Mouse (Mus musculus): ENCODE data around the gene Hspa12b. TPM values are rescaled to one million over a fixed set of nuclear protein-coding genes. Genes with fewer than 3 reads are reported as not detected.

The Hspa12b gene
- total and polyA plus RNA-seq, 3 experiments = 0.56 to 2.0 (median 1.7) TPM

GRCm38 (mm10) chr2:131176491-131176890, 49.4 kb downstream of the Hspa12b start:
- Histone ChIP-seq H3K27me3 (replicated peaks) (no peaks in the 10 kb centered on the region), H3K9ac (ENCODE audit: insufficient read depth, low read depth) (no peak overlapping the region), H3K4me2 (ENCODE audit: insufficient read depth, low read depth, poor library complexity, severe bottlenecking) (no peak overlapping the region), H3K9me3 (replicated peaks; ENCODE audit: low read length) (no peaks in the 10 kb centered on the region), H3K36me3 (replicated peaks in 1 of 2; ENCODE audit: control insufficient read depth in 1 of 2, insufficient read depth in 1 of 2, low read length in 1 of 2) (peaks cover 0 to 24% of the 10 kb centered on the region in 2 experiments), H3K27ac (ENCODE audit: insufficient read depth, low read depth) (no peak overlapping the region), H3K4me1 (ENCODE audit: control insufficient read depth in 1 of 2, insufficient read depth in 2 of 2) (peaks cover 16 to 31% of the 10 kb centered on the region in 2 experiments), H3K79me2 (replicated peaks; ENCODE audit: control insufficient read depth, extremely low read depth, insufficient read depth, poor library complexity, severe bottlenecking) (no peaks in the 10 kb centered on the region), H3K4me3 (replicated peaks in 1 of 3; ENCODE audit: low read depth in 2 of 3, low read length in 2 of 3, poor library complexity in 1 of 3) (no peak overlapping the region)
- in situ Hi-C loops (cut with MboI; ENCODE audit: low pct_ligation_motif_present, low pct_unique_long_range_greater_than_20kb, low sequenced_read_pairs) = no loop called here
- dilution Hi-C loops (cut with MboI; ENCODE audit: extremely low pct_ligation_motif_present, extremely low pct_unique_long_range_greater_than_20kb, low sequenced_read_pairs) = no loop called here
- TF ChIP-seq RCOR1 (conservative IDR thresholded peaks at IDR 0.05; ENCODE audit: low read depth, low read length) = no peak
- no peak for TF ChIP-seq GABPA (IDR thresholded peaks at IDR 0.05; ENCODE audit: insufficient replicate concordance, low read depth, low read length)
- TF ChIP-seq USF1 (IDR thresholded peaks at IDR 0.05; ENCODE audit: low read depth, low read length) = no peak
- TF ChIP-seq KAT2A (IDR thresholded peaks at IDR 0.05; ENCODE audit: insufficient replicate concordance, low read length) = no peak
- no peak for DNase-seq (ENCODE audit: extremely low read depth)

GRCm38 (mm10) chr2:131177932-131178331, 50.9 kb downstream of the Hspa12b start:
- Histone ChIP-seq H3K9me3 (replicated peaks; ENCODE audit: low read length) (no peaks in the 10 kb centered on the region), H3K27me3 (replicated peaks) (no peaks in the 10 kb centered on the region), H3K36me3 (replicated peaks in 1 of 2; ENCODE audit: control insufficient read depth in 1 of 2, insufficient read depth in 1 of 2, low read length in 1 of 2) (peaks cover 0 to 24% of the 10 kb centered on the region in 2 experiments), H3K4me2 (ENCODE audit: insufficient read depth, low read depth, poor library complexity, severe bottlenecking) (no peak overlapping the region; the same call in 1 of the 2 replicates), H3K9ac (ENCODE audit: insufficient read depth, low read depth) (no peak overlapping the region; the same call in 1 of the 2 replicates), H3K4me3 (replicated peaks in 1 of 3; ENCODE audit: low read depth in 2 of 3, low read length in 2 of 3, poor library complexity in 1 of 3) (peak overlapping the region in 1 of 3 experiments; percentile 18), H3K4me1 (ENCODE audit: control insufficient read depth in 1 of 2, insufficient read depth in 2 of 2) (peaks cover 16 to 31% of the 10 kb centered on the region in 2 experiments), H3K27ac (ENCODE audit: insufficient read depth, low read depth) (no peak overlapping the region), H3K79me2 (replicated peaks; ENCODE audit: control insufficient read depth, extremely low read depth, insufficient read depth, poor library complexity, severe bottlenecking) (no peaks in the 10 kb centered on the region)
- TF ChIP-seq ETS1 (conservative IDR thresholded peaks at IDR 0.05; ENCODE audit: low read depth, low read length) = no peak
- TF ChIP-seq SMC3 (IDR thresholded peaks at IDR 0.05; ENCODE audit: low read depth, low read length) = no peak
- no peak for TF ChIP-seq MXI1 (IDR thresholded peaks at IDR 0.05; ENCODE audit: low read depth, low read length)
- TF ChIP-seq MYC (IDR thresholded peaks at IDR 0.05; ENCODE audit: low read depth, low read length) = no peak
- no peak for TF ChIP-seq MEF2A (IDR thresholded peaks at IDR 0.05; ENCODE audit: borderline replicate concordance, low read depth, low read length)
- dilution Hi-C loops (cut with MboI; ENCODE audit: extremely low pct_ligation_motif_present, extremely low pct_unique_long_range_greater_than_20kb, low sequenced_read_pairs) (no loop called here), in situ Hi-C loops (cut with MboI; ENCODE audit: low pct_ligation_motif_present, low pct_unique_long_range_greater_than_20kb, low sequenced_read_pairs) (no loop called here)
- no peak for DNase-seq (ENCODE audit: extremely low read depth)

GRCm38 (mm10) chr2:131178828-131179245, 51.8 kb downstream of the Hspa12b start:
- no peaks in the 10 kb centered on the region for H3K79me2 ChIP-seq (replicated peaks; ENCODE audit: control insufficient read depth, extremely low read depth, insufficient read depth, poor library complexity, severe bottlenecking)
- peaks cover 0 to 24% of the 10 kb centered on the region in 2 experiments for H3K36me3 ChIP-seq (replicated peaks in 1 of 2; ENCODE audit: control insufficient read depth in 1 of 2, insufficient read depth in 1 of 2, low read length in 1 of 2)
- H3K4me2 ChIP-seq (ENCODE audit: insufficient read depth, low read depth, poor library complexity, severe bottlenecking) = peak overlapping the region; percentile 73
- H3K27ac ChIP-seq (ENCODE audit: insufficient read depth, low read depth) = 0 out of 2 replicates have a peak overlapping the region, but pooled peaks have one; percentile 28
- H3K9me3 ChIP-seq (replicated peaks; ENCODE audit: low read length) = no peaks in the 10 kb centered on the region
- peaks cover 16 to 31% of the 10 kb centered on the region in 2 experiments for H3K4me1 ChIP-seq (ENCODE audit: control insufficient read depth in 1 of 2, insufficient read depth in 2 of 2)
- no peak for TF ChIP-seq CTCF (conservative IDR thresholded peaks at IDR 0.05 in 1 of 2, IDR thresholded peaks at IDR 0.05 in 1 of 2; ENCODE audit: low read depth in 2 of 2, low read length in 2 of 2)
- TF ChIP-seq GABPA (IDR thresholded peaks at IDR 0.05; ENCODE audit: insufficient replicate concordance, low read depth, low read length) = no peak
- TF ChIP-seq MAX (IDR thresholded peaks at IDR 0.05; ENCODE audit: low read length) = no peak
- no peak for TF ChIP-seq UBTF (IDR thresholded peaks at IDR 0.05; ENCODE audit: low read depth, low read length)
- no peak for TF ChIP-seq SMC3 (IDR thresholded peaks at IDR 0.05; ENCODE audit: low read depth, low read length)
- no peak for TF ChIP-seq ETS1 (conservative IDR thresholded peaks at IDR 0.05; ENCODE audit: low read depth, low read length)
- no peak for TF ChIP-seq TBP (conservative IDR thresholded peaks at IDR 0.05; ENCODE audit: low read depth, low read length)
- TF ChIP-seq IRF4 (IDR thresholded peaks at IDR 0.05; ENCODE audit: low read depth, low read length) = no peak
- no peak for TF ChIP-seq POLR2AphosphoS2 (IDR thresholded peaks at IDR 0.05; ENCODE audit: low read depth, low read length)
- dilution Hi-C loops (cut with MboI; ENCODE audit: extremely low pct_ligation_motif_present, extremely low pct_unique_long_range_greater_than_20kb, low sequenced_read_pairs) = no loop called here
- in situ Hi-C loops (cut with MboI; ENCODE audit: low pct_ligation_motif_present, low pct_unique_long_range_greater_than_20kb, low sequenced_read_pairs) = no loop called here
- H3K4me3 ChIP-seq (replicated peaks in 1 of 3; ENCODE audit: low read depth in 2 of 3, low read length in 2 of 3, poor library complexity in 1 of 3) = peak overlapping the region in 2 of 3 experiments; percentile 69 to 96
- H3K9ac ChIP-seq (ENCODE audit: insufficient read depth, low read depth) = peak overlapping the region; percentile 89
- DNase-seq (ENCODE audit: extremely low read depth) = no peak
- H3K27me3 ChIP-seq (replicated peaks) = no peaks in the 10 kb centered on the region
